Mouse (Mus musculus) kidney, adult 11 months (tissue): ENCODE measurements at regions not wholly inside any gene's neighbourhood (a gene's known extent, or its start where the extent isn't known, plus 50 kb on each side); places are given as distances from the start of the nearest gene placed in this dataset.
"Not testable (repeated sequence)": the region's sequence is repeated elsewhere in the genome, so short reads cannot be mapped to it uniquely, and the experiment has no call there.

Source experiments
- DNase-seq: peaks from one replicate; pipeline ENCODE4 v3.0.0; 2022

GRCm38 (mm10) chr4:6600766-6601367 lies 1638.0 kb downstream of the Car8 start:
- DNase-seq = no peak

GRCm38 (mm10) chr4:6596321-6596720 lies 1642.5 kb downstream of the Car8 start:
- DNase-seq = no peak

- DNase-seq = not testable (repeated sequence)
These were observed 1646.0 kb downstream of the Car8 start for GRCm38 (mm10) chr4:6592890-6593289.

GRCm38 (mm10) chr4:6561604-6562357 lies 1677.1 kb downstream of the Car8 start:
- DNase-seq = no peak

GRCm38 (mm10) chr4:6539626-6540025 lies 1699.2 kb downstream of the Car8 start:
- DNase-seq = no peak

GRCm38 (mm10) chr4:6532441-6532840 lies 1706.4 kb downstream of the Car8 start:
- DNase-seq = no peak

- DNase-seq = no peak
These were observed 1721.2 kb downstream of the Car8 start for GRCm38 (mm10) chr4:6517626-6518025.

GRCm38 (mm10) chr4:6514823-6515222 lies 1721.7 kb upstream of the Impad1 start:
- peak; percentile 39 for DNase-seq

GRCm38 (mm10) chr4:6513635-6514034 lies 1720.5 kb upstream of the Impad1 start:
- DNase-seq = no peak

GRCm38 (mm10) chr4:6512749-6513364 lies 1719.7 kb upstream of the Impad1 start:
- peak; percentile 56 for DNase-seq

- DNase-seq = no peak
These were observed 1714.9 kb upstream of the Impad1 start for GRCm38 (mm10) chr4:6508091-6508490.
